Comparison of ENCODE assay signal across 8 mouse cellular contexts in genomic region chr2:30685137-30685860, GRCm38 (mm10).
A peak's percentile ranks its signal among the peaks of the same experiment; 100 is the strongest.
DNase-seq lines count a peak whose midpoint lies in the region; ATAC-seq lines count a peak whose summit lies in the region.

No protein-coding gene starts in this region.

- H3K27ac ChIP-seq in heart, embryonic 14.5 days (replicated peaks in 1 of 2; ENCODE audit: control insufficient read depth in 1 of 2, insufficient read depth in 1 of 2, low read depth in 2 of 2, low read length in 2 of 2): peak overlapping the region; percentile 30 to 92
- H3K27ac ChIP-seq in midbrain, embryonic 11.5 days (ENCODE audit: low read depth, low read length): no peak overlapping the region

- H3K4me2 ChIP-seq in heart, embryonic 14.5 days (ENCODE audit: low read length): no peak overlapping the region
- no peak overlapping the region for H3K4me2 ChIP-seq in midbrain, embryonic 11.5 days

- no peak for ATAC-seq in heart, embryonic 14.5 days (ENCODE audit: insufficient number of reproducible peaks, insufficient read depth, low FRiP score, low read depth)
- no peak for ATAC-seq in midbrain, embryonic 11.5 days (ENCODE audit: low FRiP score)
- ATAC-seq in megakaryocyte, adult 5-6 weeks (ENCODE audit: poor library complexity, severe bottlenecking): no peak

- H3K27me3 ChIP-seq in heart, embryonic 14.5 days (ENCODE audit: control insufficient read depth, insufficient read depth, low read length): no peaks in the 10 kb centered on the region
- H3K27me3 ChIP-seq in midbrain, embryonic 11.5 days (ENCODE audit: control insufficient read depth, insufficient read depth, low read length): no peaks in the 10 kb centered on the region

- peak overlapping the region; percentile 45; the same call in 1 of the 2 replicates for H3K9ac ChIP-seq in heart, embryonic 14.5 days (ENCODE audit: low read length)
- no peak overlapping the region for H3K9ac ChIP-seq in midbrain, embryonic 11.5 days (ENCODE audit: low read length)

- 25% methylated on average over 10 of the region's 10 CpGs for WGBS in heart, embryonic 14.5 days
- WGBS in midbrain, embryonic 11.5 days: 82% methylated on average over 10 of the region's 10 CpGs

- H3K9me3 ChIP-seq in heart, embryonic 14.5 days (ENCODE audit: control insufficient read depth, low read length): peaks cover 2% of the 10 kb centered on the region
- H3K9me3 ChIP-seq in midbrain, embryonic 11.5 days (ENCODE audit: control insufficient read depth, low read length): no peaks in the 10 kb centered on the region; the same call in 1 of the 2 replicates

- peaks cover 38 to 41% of the 10 kb centered on the region in 2 experiments for H3K4me1 ChIP-seq in heart, embryonic 14.5 days (ENCODE audit: control insufficient read depth in 2 of 2, insufficient read depth in 2 of 2, low read length in 2 of 2)
- H3K4me1 ChIP-seq in midbrain, embryonic 11.5 days (ENCODE audit: control insufficient read depth, insufficient read depth, low read length): peaks cover 28% of the 10 kb centered on the region

- no peak overlapping the region for H3K4me3 ChIP-seq in heart, embryonic 14.5 days (ENCODE audit: control insufficient read depth in 1 of 2, insufficient read depth in 1 of 2, low read depth in 1 of 2, low read length in 2 of 2)
- no peak overlapping the region for H3K4me3 ChIP-seq in midbrain, embryonic 11.5 days (ENCODE audit: low read depth, low read length)

- no peaks in the 10 kb centered on the region for H3K36me3 ChIP-seq in heart, embryonic 14.5 days (ENCODE audit: control insufficient read depth, insufficient read depth, low read length)
- no peaks in the 10 kb centered on the region for H3K36me3 ChIP-seq in midbrain, embryonic 11.5 days (ENCODE audit: control insufficient read depth, insufficient read depth, low read length)

- DNase-seq in ovary, adult 18-20 months (ENCODE audit: low spot score): peak; percentile 91
- no peak for DNase-seq in ovary, postnatal 10 days (ENCODE audit: low spot score)
- DNase-seq in kidney, postnatal 10 days: peak; percentile 64
- DNase-seq in midbrain, embryonic 11.5 days (ENCODE audit: low spot score, missing footprints): peak; percentile 83
- DNase-seq in right cerebral cortex, postnatal 10 days (ENCODE audit: low spot score in 2 of 2): no peak
- no peak for DNase-seq in spleen, postnatal 10 days (ENCODE audit: low spot score in 2 of 2)

Comparison
In these comparisons a context has a peak if more than half of its experiments do, and no peak if none do; other contexts are left out.
1. DNase-seq: peak in ovary, adult 18-20 months (single experiment), kidney, postnatal 10 days (single experiment) and midbrain, embryonic 11.5 days (single experiment); none in ovary, postnatal 10 days (single experiment), right cerebral cortex, postnatal 10 days (0 of 2) and spleen, postnatal 10 days (0 of 2).